Mouse (Mus musculus): ENCODE results near the gene Man1c1. TPM values are rescaled to one million over a fixed set of nuclear protein-coding genes. Genes with fewer than 3 reads are reported as not detected.

Man1c1 gene
- polyA plus RNA-seq, 1 experiment from 2014 or later, result 8.3 TPM

- no peak overlapping the region for H3K4me3 ChIP-seq
- H3K9me3 ChIP-seq, result peaks cover 7% of the 10 kb centered on the region; the same call in 1 of the 2 replicates
- no peak overlapping the region for H3K27ac ChIP-seq
- WGBS, result 97% methylated on average over 8 of the region's 8 CpGs
- DNase-seq (ENCODE audit: low spot score), result no peak
- H3K36me3 ChIP-seq, result peaks cover 59% of the 10 kb centered on the region
- H3K27me3 ChIP-seq (ENCODE audit: insufficient read depth, poor library complexity, severe bottlenecking), result no peaks in the 10 kb centered on the region
- peaks cover 41% of the 10 kb centered on the region for H3K4me1 ChIP-seq
Measured at GRCm38 (mm10) chr4:134549899-134550298, 154.2 kb downstream of the Man1c1 start.

GRCm38 (mm10) chr4:134548169-134548938 lies 155.7 kb downstream of the Man1c1 start:
- peaks cover 41% of the 10 kb centered on the region for H3K4me1 ChIP-seq
- DNase-seq (ENCODE audit: low spot score), result no peak
- H3K36me3 ChIP-seq, result peaks cover 75% of the 10 kb centered on the region
- no peak overlapping the region for H3K4me3 ChIP-seq
- H3K27ac ChIP-seq, result peak overlapping the region; percentile 18; the same call in 1 of the 2 replicates
- WGBS, result 60% methylated on average over 18 of the region's 18 CpGs
- no peaks in the 10 kb centered on the region for H3K27me3 ChIP-seq (ENCODE audit: insufficient read depth, poor library complexity, severe bottlenecking)
- peaks cover 7% of the 10 kb centered on the region; the same call in 1 of the 2 replicates for H3K9me3 ChIP-seq

GRCm38 (mm10) chr4:134546814-134547705 lies 157.0 kb downstream of the Man1c1 start:
- peaks cover 36% of the 10 kb centered on the region for H3K4me1 ChIP-seq
- H3K27me3 ChIP-seq (ENCODE audit: insufficient read depth, poor library complexity, severe bottlenecking), result no peaks in the 10 kb centered on the region
- WGBS, result 67% methylated on average over 9 of the region's 9 CpGs
- H3K36me3 ChIP-seq, result peaks cover 88% of the 10 kb centered on the region
- peaks cover 7% of the 10 kb centered on the region; the same call in 1 of the 2 replicates for H3K9me3 ChIP-seq
- H3K27ac ChIP-seq, result no peak overlapping the region
- H3K4me3 ChIP-seq, result no peak overlapping the region
- no peak for DNase-seq (ENCODE audit: low spot score)

- Histone ChIP-seq H3K9me3 (no peaks in the 10 kb centered on the region), H3K27me3 (ENCODE audit: insufficient read depth, poor library complexity, severe bottlenecking) (no peaks in the 10 kb centered on the region), H3K36me3 (peaks cover 98% of the 10 kb centered on the region), H3K4me1 (peaks cover 19% of the 10 kb centered on the region), H3K27ac (no peak overlapping the region), H3K4me3 (no peak overlapping the region)
- peak; percentile 94 for DNase-seq (ENCODE audit: low spot score)
- WGBS, result 11% methylated on average over 5 of the region's 5 CpGs
Measured at GRCm38 (mm10) chr4:134543261-134543660, 160.8 kb downstream of the Man1c1 start.

- 86% methylated on average over 9 of the region's 9 CpGs for WGBS
- Histone ChIP-seq H3K27ac (no peak overlapping the region), H3K4me1 (peaks cover 14% of the 10 kb centered on the region), H3K36me3 (peaks cover 96% of the 10 kb centered on the region), H3K9me3 (no peaks in the 10 kb centered on the region), H3K27me3 (ENCODE audit: insufficient read depth, poor library complexity, severe bottlenecking) (no peaks in the 10 kb centered on the region), H3K4me3 (no peak overlapping the region)
- no peak for DNase-seq (ENCODE audit: low spot score)
Measured at GRCm38 (mm10) chr4:134542726-134543125, 161.4 kb downstream of the Man1c1 start.

- Histone ChIP-seq H3K27me3 (ENCODE audit: insufficient read depth, poor library complexity, severe bottlenecking) (no peaks in the 10 kb centered on the region), H3K36me3 (peaks cover 60% of the 10 kb centered on the region), H3K9me3 (no peaks in the 10 kb centered on the region), H3K4me3 (no peak overlapping the region), H3K4me1 (peaks cover 12% of the 10 kb centered on the region), H3K27ac (no peak overlapping the region)
- DNase-seq (ENCODE audit: low spot score), result no peak
- 85% methylated on average over 10 of the region's 10 CpGs for WGBS
Measured at GRCm38 (mm10) chr4:134538997-134539580, 165.0 kb downstream of the Man1c1 start.

- no peak for DNase-seq (ENCODE audit: low spot score)
- peak overlapping the region; percentile 89 for H3K27ac ChIP-seq
- H3K36me3 ChIP-seq, result peaks cover 38% of the 10 kb centered on the region
- no peaks in the 10 kb centered on the region for H3K9me3 ChIP-seq
- WGBS, result 28% methylated on average over 8 of the region's 8 CpGs
- peak overlapping the region; percentile 88 for H3K4me3 ChIP-seq
- H3K27me3 ChIP-seq (ENCODE audit: insufficient read depth, poor library complexity, severe bottlenecking), result no peaks in the 10 kb centered on the region
- peaks cover 35% of the 10 kb centered on the region for H3K4me1 ChIP-seq
Measured at GRCm38 (mm10) chr4:134535787-134536151, 168.3 kb downstream of the Man1c1 start.

GRCm38 (mm10) chr4:134534932-134535786 lies 168.9 kb downstream of the Man1c1 start, which contains the start of gene Mtfr1l:
Gene Mtfr1l (minus strand): TSS chr4:134535387.
- peak; percentile 99 for DNase-seq (ENCODE audit: low spot score)
- Histone ChIP-seq H3K4me3 (peak within 1 kb of the TSS; percentile 88), H3K27ac (peak within 1 kb of the TSS; percentile 89), H3K27me3 (ENCODE audit: insufficient read depth, poor library complexity, severe bottlenecking) (no peaks in the 10 kb centered on the region), H3K4me1 (peaks cover 35% of the 10 kb centered on the region), H3K9me3 (no peaks in the 10 kb centered on the region), H3K36me3 (peaks cover 38% of the 10 kb centered on the region)
- WGBS, result under 1% methylated on average over 71 of the region's 71 CpGs

GRCm38 (mm10) chr4:134534124-134534886 lies 169.8 kb downstream of the Man1c1 start:
- WGBS, result under 1% methylated on average over 57 of the region's 57 CpGs
- no peak for DNase-seq (ENCODE audit: low spot score)

GRCm38 (mm10) chr4:134533421-134533820 lies 170.7 kb downstream of the Man1c1 start:
- no peak for DNase-seq (ENCODE audit: low spot score)
- Histone ChIP-seq H3K9me3 (no peaks in the 10 kb centered on the region), H3K27ac (peak overlapping the region; percentile 89; the same call in 1 of the 2 replicates), H3K4me3 (peak overlapping the region; percentile 88), H3K27me3 (ENCODE audit: insufficient read depth, poor library complexity, severe bottlenecking) (no peaks in the 10 kb centered on the region), H3K36me3 (peaks cover 38% of the 10 kb centered on the region), H3K4me1 (peaks cover 35% of the 10 kb centered on the region)
- 87% methylated on average over 4 of the region's 4 CpGs for WGBS

More at GRCm38 (mm10) chr4:134534124-134534886, 169.8 kb downstream of the Man1c1 start:
- Histone ChIP-seq H3K27me3 (ENCODE audit: insufficient read depth, poor library complexity, severe bottlenecking) (no peaks in the 10 kb centered on the region), H3K4me1 (peaks cover 35% of the 10 kb centered on the region), H3K27ac (peak overlapping the region; percentile 89), H3K36me3 (peaks cover 38% of the 10 kb centered on the region), H3K4me3 (peak overlapping the region; percentile 88), H3K9me3 (no peaks in the 10 kb centered on the region)

- H3K9me3 ChIP-seq, result no peaks in the 10 kb centered on the region
- peaks cover 35% of the 10 kb centered on the region for H3K4me1 ChIP-seq
- peaks cover 38% of the 10 kb centered on the region for H3K36me3 ChIP-seq
- no peaks in the 10 kb centered on the region for H3K27me3 ChIP-seq (ENCODE audit: insufficient read depth, poor library complexity, severe bottlenecking)
- no peak overlapping the region for H3K27ac ChIP-seq
- DNase-seq (ENCODE audit: low spot score), result no peak
- H3K4me3 ChIP-seq, result no peak overlapping the region
- WGBS, result 66% methylated on average over 4 of the region's 4 CpGs
Measured at GRCm38 (mm10) chr4:134532928-134533327, 171.2 kb downstream of the Man1c1 start.

Measured in heart, embryonic 10.5 days (tissue).